Mouse (Mus musculus) heart, embryonic 14.5 days (tissue): ENCODE results near the gene Enoph1. TPM values are rescaled to one million over a fixed set of nuclear protein-coding genes. Genes with fewer than 3 reads are reported as not detected.

Experiments
- ATAC-seq: fragments of 200-750 bp; cut with Nextera tagmentation; 2 replicates; pipeline ENCODE4 v1.8.0; 2017; ENCODE audit warnings: low read depth, moderate TSS enrichment; ENCODE audit not compliant: insufficient number of reproducible peaks, insufficient read depth, low FRiP score
- H3K27ac ChIP-seq, 2 experiments: fragments of 200-500 bp in 1 of 2; fragments of 300-500 bp in 1 of 2; sonication (generic) in 1 of 2; replicated peaks in 1 of 2; 2 replicates each; pipeline ENCODE4 v1.5.1; 2012 to 2014; ENCODE audit warnings: low read depth in 2 of 2, low read length in 2 of 2, control low read depth in 1 of 2, mild to moderate bottlenecking in 1 of 2, mixed read lengths in 1 of 2; ENCODE audit not compliant: control insufficient read depth in 1 of 2, insufficient read depth in 1 of 2
- H3K27me3 ChIP-seq: fragments of 300-500 bp; sonication (generic); 2 replicates; pipeline ENCODE4 v1.6.1; 2014; ENCODE audit warnings: mild to moderate bottlenecking, low read length, control low read depth; ENCODE audit not compliant: control insufficient read depth, insufficient read depth
- H3K36me3 ChIP-seq: fragments of 300-500 bp; sonication (generic); 2 replicates; pipeline ENCODE4 v1.6.1; 2014; ENCODE audit warnings: mild to moderate bottlenecking, control low read depth, low read length, mixed read lengths; ENCODE audit not compliant: control insufficient read depth, insufficient read depth
- H3K4me1 ChIP-seq, 2 experiments: fragments of 200-500 bp in 1 of 2; fragments of 300-500 bp in 1 of 2; sonication (generic) in 1 of 2; 2 replicates each; pipeline ENCODE4 v1.6.1; 2012 to 2014; ENCODE audit warnings: low read length in 2 of 2, control low read depth in 1 of 2, mixed read lengths in 1 of 2; ENCODE audit not compliant: control insufficient read depth in 2 of 2, insufficient read depth in 2 of 2
- H3K4me2 ChIP-seq: fragments of 300-500 bp; sonication (generic); 2 replicates; pipeline ENCODE4 v1.6.1; 2014; ENCODE audit warnings: mild to moderate bottlenecking, low read length
- H3K4me3 ChIP-seq, 2 experiments: fragments of 200-500 bp in 1 of 2; fragments of 300-500 bp in 1 of 2; sonication (generic) in 1 of 2; 2 replicates each; pipeline ENCODE4 v1.5.1; 2012 to 2014; ENCODE audit warnings: low read length in 2 of 2, mild to moderate bottlenecking in 2 of 2, control low read depth in 1 of 2, low read depth in 1 of 2, moderate library complexity in 1 of 2; ENCODE audit not compliant: control insufficient read depth in 1 of 2, insufficient read depth in 1 of 2
- H3K9ac ChIP-seq: fragments of 300-500 bp; sonication (generic); 2 replicates; pipeline ENCODE4 v1.6.1; 2014; ENCODE audit warnings: mild to moderate bottlenecking, low read length
- H3K9me3 ChIP-seq: fragments of 300-500 bp; sonication (generic); 2 replicates; pipeline ENCODE4 v1.6.1; 2016; ENCODE audit warnings: low read length, control low read depth; ENCODE audit not compliant: control insufficient read depth
- WGBS: fragments of 180-500 bp; shearing (Covaris S2); extraction: QIAGEN DNeasy Blood & Tissue Kit; methylation state at CpG from one replicate; pipeline ENCODE4 v1.1.7; 2014; 5-methylcytosine and 5-hydroxymethylcytosine counted together
- polyA plus RNA-seq: library from polyadenylated mRNA; unstranded; fragments of >200 nt; fragmentation: Nextera tagmentation; extraction: Ambion mirVana; gene quantifications from 2 replicates; pipeline ENCODE4 v1.2.1, GENCODE M21; 2014

The Enoph1 gene
- polyA plus RNA-seq, 1 experiment from 2014 or later, result 24.3 TPM

DNA sequence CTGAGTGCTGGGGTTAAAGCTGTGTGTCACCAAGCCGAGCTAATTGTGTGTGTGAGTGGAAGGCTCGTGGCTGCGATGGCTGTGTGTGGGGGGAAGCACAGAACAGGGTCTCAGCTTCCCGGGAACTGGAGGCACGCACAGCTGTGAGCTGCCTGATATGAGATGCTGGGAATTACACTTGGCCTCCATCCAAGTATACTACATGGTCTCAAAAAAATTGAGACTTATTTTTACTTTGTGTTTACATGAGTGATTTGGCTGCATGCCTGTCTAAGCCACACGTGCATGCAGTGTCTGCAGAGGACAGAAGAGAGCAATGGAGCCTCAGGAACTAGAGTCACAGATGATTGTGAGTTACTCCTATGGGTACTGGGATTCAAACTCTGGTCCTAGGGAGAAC is 9.7 kb upstream of the Enoph1 start:
- Histone ChIP-seq H3K27me3 (no peaks in the 10 kb centered on the region), H3K9me3 (no peaks in the 10 kb centered on the region), H3K4me2 (peak overlapping the region; percentile 11; the same call in 1 of the 2 replicates), H3K4me3 (no peak overlapping the region), H3K9ac (no peak overlapping the region), H3K27ac (peak overlapping the region; percentile 73 to 74), H3K4me1 (peaks cover 4 to 44% of the 10 kb centered on the region in 2 experiments), H3K36me3 (peaks cover 33% of the 10 kb centered on the region)
- WGBS, result 4% methylated on average over 6 of the region's 6 CpGs
- ATAC-seq, result peak; percentile 83

DNA sequence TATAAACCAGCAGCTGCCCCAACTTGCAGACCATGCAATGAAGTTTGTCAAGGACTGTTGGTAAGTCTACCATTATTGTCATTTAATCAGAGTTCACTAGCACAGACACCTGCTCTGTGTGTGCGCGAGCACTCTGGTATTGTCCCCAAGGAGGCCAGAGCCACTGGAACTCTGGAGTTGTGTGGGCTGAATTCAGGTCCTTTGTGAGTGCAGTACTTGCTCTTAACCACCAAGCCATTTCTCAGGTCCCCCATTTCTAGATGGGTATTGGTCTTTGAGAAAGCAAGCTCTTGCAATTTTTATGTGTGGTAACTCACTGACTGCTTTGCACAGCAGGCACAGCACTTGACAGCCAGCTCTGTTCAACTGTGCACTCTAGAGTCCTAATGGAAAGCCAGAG is 7.7 kb upstream of the Enoph1 start:
- no peak overlapping the region for H3K4me3 ChIP-seq
- ATAC-seq, result no peak
- no peaks in the 10 kb centered on the region for H3K9me3 ChIP-seq
- peaks cover 4 to 57% of the 10 kb centered on the region in 2 experiments for H3K4me1 ChIP-seq
- WGBS, result 88% methylated on average over 2 of the region's 2 CpGs
- no peak overlapping the region for H3K4me2 ChIP-seq
- no peak overlapping the region for H3K9ac ChIP-seq
- H3K27ac ChIP-seq, result peak overlapping the region in 1 of 2 experiments; percentile 45; a peak in 2 of 4 replicates
- no peaks in the 10 kb centered on the region for H3K27me3 ChIP-seq
- H3K36me3 ChIP-seq, result peaks cover 53% of the 10 kb centered on the region

DNA sequence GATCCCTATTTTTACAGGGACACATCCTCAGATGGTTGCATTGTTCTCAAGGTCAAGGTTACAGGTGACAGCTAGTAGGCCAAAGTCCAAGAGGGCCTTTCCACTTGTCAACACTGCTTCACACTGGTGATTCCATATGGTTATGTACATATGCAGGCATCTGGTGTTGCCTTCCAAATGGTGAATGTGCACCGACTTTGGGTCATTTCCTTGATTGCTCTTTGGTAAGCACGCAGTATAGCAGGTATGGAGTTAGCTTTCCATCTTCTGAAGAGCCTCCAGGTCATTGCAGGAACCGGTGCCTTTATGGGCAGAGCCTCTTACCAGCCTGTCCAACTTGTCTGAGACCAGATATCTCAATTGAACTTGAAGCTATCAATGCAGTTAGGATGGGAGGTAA is 7.1 kb upstream of the Enoph1 start:
- H3K36me3 ChIP-seq, result peaks cover 59% of the 10 kb centered on the region
- H3K27me3 ChIP-seq, result no peaks in the 10 kb centered on the region
- H3K27ac ChIP-seq, result peak overlapping the region; percentile 7 to 45; a peak in 2 of 4 replicates

DNA sequence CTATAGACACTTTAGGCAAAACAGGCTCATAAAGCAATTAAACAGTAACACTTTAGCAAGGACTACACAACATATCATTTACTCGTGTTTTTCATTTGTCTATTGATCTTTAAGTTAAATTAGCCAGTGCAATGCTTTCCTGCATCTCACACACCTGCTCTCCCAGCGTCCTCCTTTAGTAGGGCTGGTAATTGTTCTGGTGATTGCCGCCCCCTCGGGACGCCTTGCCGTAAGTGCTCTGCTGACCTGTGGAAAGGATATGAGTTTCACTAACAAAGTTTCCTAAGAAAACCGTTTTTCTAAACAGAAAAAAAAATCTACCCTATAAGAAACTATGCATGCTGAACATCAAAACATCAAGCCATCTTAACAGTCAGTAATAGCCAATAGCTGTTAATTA is 3.8 kb upstream of the Enoph1 start:
- no peak for ATAC-seq
- peaks cover 62% of the 10 kb centered on the region for H3K36me3 ChIP-seq
- no peaks in the 10 kb centered on the region for H3K9me3 ChIP-seq
- H3K27me3 ChIP-seq, result no peaks in the 10 kb centered on the region
- peak overlapping the region; percentile 99 for H3K4me2 ChIP-seq
- no peak overlapping the region for H3K9ac ChIP-seq
- H3K4me3 ChIP-seq, result peak overlapping the region in 1 of 2 experiments; percentile 86; a peak in 2 of 4 replicates
- WGBS, result 45% methylated on average over 7 of the region's 7 CpGs
- no peak overlapping the region for H3K27ac ChIP-seq
- H3K4me1 ChIP-seq, result peaks cover 0 to 50% of the 10 kb centered on the region in 2 experiments; a peak in 3 of 4 replicates

More for the DNA sequence above, 7.1 kb upstream of the Enoph1 start:
- WGBS, result 72% methylated on average over 3 of the region's 3 CpGs
- Histone ChIP-seq H3K9me3 (no peaks in the 10 kb centered on the region), H3K4me1 (peaks cover 4 to 62% of the 10 kb centered on the region in 2 experiments), H3K9ac (no peak overlapping the region), H3K4me3 (no peak overlapping the region), H3K4me2 (no peak overlapping the region)
- ATAC-seq, result no peak

DNA sequence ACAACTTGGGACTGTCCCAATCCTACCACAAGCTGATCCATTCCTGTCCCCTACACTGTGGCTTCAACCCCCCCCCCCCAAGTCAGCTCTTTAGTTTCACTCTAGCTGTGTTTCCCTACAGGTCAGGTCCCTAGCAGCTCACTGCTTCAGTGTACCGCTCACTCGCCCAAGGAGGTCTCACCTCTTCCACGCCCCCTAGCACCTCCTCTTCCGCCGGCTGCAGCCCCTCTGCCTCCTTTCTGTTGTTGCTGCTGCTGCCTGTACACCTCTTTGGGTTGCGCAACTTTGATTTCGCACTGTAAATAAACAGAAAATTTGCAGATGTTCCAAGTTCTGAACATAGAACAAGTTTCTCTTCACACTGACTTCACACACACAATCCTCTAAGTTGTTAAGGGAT is 3.1 kb upstream of the Enoph1 start:
- WGBS, result 22% methylated on average over 7 of the region's 7 CpGs
- Histone ChIP-seq H3K27ac (no peak overlapping the region), H3K9me3 (no peaks in the 10 kb centered on the region), H3K9ac (peak overlapping the region; percentile 99), H3K27me3 (no peaks in the 10 kb centered on the region), H3K4me1 (peaks cover 0 to 53% of the 10 kb centered on the region in 2 experiments; a peak in 3 of 4 replicates), H3K4me3 (peak overlapping the region; percentile 39 to 86), H3K36me3 (peaks cover 62% of the 10 kb centered on the region), H3K4me2 (peak overlapping the region; percentile 99)
- ATAC-seq, result no peak

DNA sequence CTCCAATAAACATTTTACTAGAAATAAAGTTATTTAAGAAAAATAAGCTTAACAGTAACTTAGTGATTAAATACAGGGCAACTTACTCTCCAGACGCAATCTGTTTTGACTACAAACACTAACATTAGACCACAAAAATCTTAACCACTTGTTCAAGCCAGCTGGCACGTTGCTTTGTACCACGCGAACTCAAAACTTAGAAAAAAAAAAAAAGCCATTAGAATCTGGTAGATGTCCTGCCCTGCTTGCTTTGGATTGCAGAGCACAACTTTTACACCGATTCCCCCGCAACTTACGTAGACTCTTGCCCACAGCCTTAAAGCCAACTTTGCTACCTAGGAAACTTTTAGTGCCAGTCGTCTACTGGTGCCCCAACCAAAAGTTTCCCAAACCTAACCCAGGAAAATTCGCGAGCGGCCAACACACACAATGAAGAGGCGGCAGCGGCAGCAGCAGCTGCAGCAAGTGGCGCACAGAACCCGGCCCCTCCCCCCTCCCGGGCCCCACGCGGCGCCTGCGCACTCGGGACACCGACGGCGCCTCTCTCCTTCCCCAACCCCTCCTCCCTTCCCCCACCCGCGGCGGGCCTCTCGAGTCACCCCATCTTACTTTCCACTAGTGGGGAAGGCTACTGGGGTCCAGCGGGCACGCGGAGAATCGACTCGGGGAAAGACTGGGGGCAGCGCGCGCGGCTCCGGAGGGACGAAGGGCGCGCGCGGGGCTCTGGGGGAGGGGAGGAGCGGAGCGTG is 1.6 kb upstream of the Enoph1 start:
- Histone ChIP-seq H3K4me1 (peaks cover 0 to 42% of the 10 kb centered on the region in 2 experiments; a peak in 3 of 4 replicates), H3K36me3 (peaks cover 47% of the 10 kb centered on the region)
- WGBS, result 1% methylated on average over 44 of the region's 45 CpGs

DNA sequence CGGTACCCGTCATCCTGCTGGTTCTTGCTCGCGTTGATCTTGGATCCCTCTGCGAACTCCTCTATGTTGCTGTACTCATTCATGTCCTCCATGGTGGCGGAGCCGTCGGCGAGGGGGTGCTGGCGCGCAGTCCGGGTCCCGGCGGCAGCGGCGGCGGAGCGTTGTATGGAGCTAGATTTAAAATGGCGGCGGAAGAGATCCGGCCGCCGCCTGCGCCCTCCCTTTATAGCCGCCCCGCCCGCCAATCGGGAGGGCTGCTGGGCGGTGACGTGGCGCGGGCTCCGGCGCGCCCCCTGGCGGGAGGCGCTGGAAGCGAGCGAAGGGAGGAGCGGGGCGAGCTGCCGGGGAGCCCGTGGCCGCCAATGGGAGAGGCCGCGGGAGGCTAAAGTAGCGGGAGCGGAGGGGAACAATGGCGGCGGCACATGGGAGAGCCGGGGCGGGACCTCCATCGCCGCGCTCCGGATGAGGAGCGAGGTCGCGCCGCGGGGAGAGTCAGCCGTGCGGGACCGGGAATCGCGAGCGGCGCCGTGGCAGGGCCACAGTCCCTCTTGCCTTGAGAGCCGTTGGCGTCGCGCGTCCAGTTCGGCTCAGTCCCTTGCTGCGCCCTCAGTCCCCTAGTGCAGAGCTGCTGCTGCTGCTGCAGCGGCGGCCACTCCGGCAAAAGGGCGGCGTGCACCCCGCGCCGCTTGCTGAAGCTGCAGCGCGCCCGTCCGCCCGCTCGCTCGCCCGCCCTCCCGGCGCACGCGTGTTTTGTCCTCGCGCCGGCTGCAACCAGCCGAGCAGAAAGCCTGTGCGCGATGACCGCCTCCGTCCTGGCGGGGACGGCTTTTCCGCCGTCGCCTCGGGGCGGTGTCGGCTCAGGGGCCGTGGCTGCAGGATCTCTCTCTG is 827 bp upstream of the Enoph1 start:
- Histone ChIP-seq H3K9me3 (no peaks in the 10 kb centered on the region), H3K36me3 (peaks cover 40% of the 10 kb centered on the region), H3K27me3 (no peaks in the 10 kb centered on the region), H3K4me2 (peak overlapping the region; percentile 79), H3K4me3 (peak overlapping the region; percentile 86 to 95), H3K9ac (peak overlapping the region; percentile 99), H3K4me1 (peaks cover 2 to 44% of the 10 kb centered on the region in 2 experiments; a peak in 3 of 4 replicates), H3K27ac (peak overlapping the region; percentile 97 to 98)
- WGBS, result under 1% methylated on average over 102 of the region's 113 CpGs
- ATAC-seq, result peak; percentile 62

More for the DNA sequence above, 1.6 kb upstream of the Enoph1 start:
- peak; percentile 39 for ATAC-seq
- Histone ChIP-seq H3K4me2 (peak overlapping the region; percentile 99), H3K9ac (peak overlapping the region; percentile 99), H3K27ac (peak overlapping the region; percentile 95 to 98), H3K9me3 (no peaks in the 10 kb centered on the region), H3K27me3 (no peaks in the 10 kb centered on the region), H3K4me3 (peak overlapping the region; percentile 86 to 87)
